Mouse (Mus musculus) hindbrain, embryonic 14.5 days (tissue): ENCODE data around the gene Prep. TPM values are rescaled to one million over a fixed set of nuclear protein-coding genes. Genes with fewer than 3 reads are reported as not detected.
A peak's percentile ranks its signal among the peaks of the same experiment; 100 is the strongest.

Experiments used
- ATAC-seq: fragments of 200-750 bp; cut with Nextera tagmentation; 2 replicates; pipeline ENCODE4 v1.8.0; 2017; ENCODE audit warnings: moderate number of reproducible peaks, mild to moderate bottlenecking, moderate TSS enrichment, moderate library complexity; ENCODE audit not compliant: low FRiP score
- DNase-seq: peaks from one replicate; pipeline ENCODE4 v3.0.0-alpha.2; 2015; ENCODE audit warnings: low spot score
- H3K27ac ChIP-seq: fragments of 300-500 bp; sonication (generic); 2 replicates; pipeline ENCODE4 v1.5.1; 2014; ENCODE audit warnings: mild to moderate bottlenecking, moderate library complexity
- H3K27me3 ChIP-seq: fragments of 300-500 bp; sonication (generic); 2 replicates; pipeline ENCODE4 v1.6.1; 2014; ENCODE audit warnings: mild to moderate bottlenecking, low read length, mixed read lengths; ENCODE audit not compliant: control insufficient read depth, insufficient read depth
- H3K36me3 ChIP-seq: fragments of 300-500 bp; sonication (generic); replicated peaks from 2 replicates; pipeline ENCODE4 v1.6.1; 2014; ENCODE audit not compliant: control insufficient read depth, insufficient read depth
- H3K4me1 ChIP-seq: fragments of 300-500 bp; sonication (generic); replicated peaks from 2 replicates; pipeline ENCODE4 v1.6.1; 2014; ENCODE audit warnings: antibody characterized with exemption, low read length, mixed read lengths; ENCODE audit not compliant: control insufficient read depth, insufficient read depth
- H3K4me2 ChIP-seq: fragments of 300-500 bp; sonication (generic); replicated peaks from 2 replicates; pipeline ENCODE4 v1.6.1; 2014; ENCODE audit warnings: mild to moderate bottlenecking, moderate library complexity
- H3K4me3 ChIP-seq: fragments of 300-500 bp; sonication (generic); replicated peaks from 2 replicates; pipeline ENCODE4 v1.5.1; 2014; ENCODE audit warnings: mild to moderate bottlenecking, low read length
- H3K9ac ChIP-seq: fragments of 300-500 bp; sonication (generic); 2 replicates; pipeline ENCODE4 v1.6.1; 2014
- H3K9me3 ChIP-seq: fragments of 300-500 bp; sonication (generic); 2 replicates; pipeline ENCODE4 v1.6.1; 2016; ENCODE audit warnings: low read length; ENCODE audit not compliant: control insufficient read depth
- WGBS: fragments of 180-500 bp; shearing (Covaris S2); extraction: QIAGEN DNeasy Blood & Tissue Kit; methylation state at CpG from one replicate; pipeline ENCODE4 v1.1.7; 2014; 5-methylcytosine and 5-hydroxymethylcytosine counted together
- polyA plus RNA-seq: library from polyadenylated mRNA; unstranded; fragments of >200 nt; fragmentation: Nextera tagmentation; extraction: Ambion mirVana; gene quantifications from 2 replicates; pipeline ENCODE4 v1.2.1, GENCODE M21; 2014

Gene Prep
- 21.7 and 24.8 TPM in 2 replicates for polyA plus RNA-seq

DNA sequence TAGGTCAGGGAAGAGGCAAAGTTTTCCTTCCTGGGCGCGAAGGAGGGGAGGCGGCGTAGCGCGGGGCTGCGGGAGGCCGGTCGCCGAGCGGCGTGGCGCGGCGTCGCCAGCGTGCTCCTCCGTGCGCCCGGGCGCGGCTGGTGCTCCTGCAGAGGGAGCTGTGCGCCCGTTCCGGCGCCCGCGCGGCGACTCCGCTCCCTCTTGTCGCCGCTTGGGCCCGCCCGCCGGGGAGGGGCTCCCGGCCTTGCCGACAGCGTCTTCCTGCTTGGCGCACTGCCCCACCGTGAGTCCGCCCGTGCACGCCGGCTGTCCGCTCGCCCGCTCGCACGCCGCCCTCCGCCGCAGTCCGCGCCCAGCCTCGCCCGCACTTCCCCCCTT, at the start of gene Prep:
TSS of gene Prep (plus strand) at position 273 of the 378 bp plus-strand sequence.
- 0% methylated on average over 40 of the region's 57 CpGs for WGBS
- peak; percentile 93 for ATAC-seq
- peak within 1 kb of the TSS; percentile 67 for H3K4me3 ChIP-seq

DNA sequence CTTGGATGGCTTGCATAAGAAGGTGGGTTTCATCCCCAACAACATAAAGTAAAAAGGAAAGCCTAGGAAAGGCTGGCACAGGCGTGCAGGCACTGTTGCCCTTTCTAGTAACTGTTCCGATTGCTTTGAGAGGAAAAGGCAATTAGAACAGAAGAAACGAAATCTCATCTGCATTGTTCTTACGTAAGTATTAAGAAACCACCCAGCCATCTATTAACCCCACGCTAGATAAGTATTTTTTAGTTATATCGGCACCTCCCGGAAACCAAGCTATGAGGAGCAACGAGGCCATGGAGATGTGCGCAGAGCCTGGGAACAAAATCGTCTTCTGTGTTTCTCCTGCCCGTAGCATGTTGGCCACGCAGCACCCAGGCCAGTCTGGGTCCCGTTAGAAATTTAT, 49.7 kb upstream of the Prep start:
- 96% methylated on average over 13 of the region's 13 CpGs for WGBS
- no peaks in the 10 kb centered on the region for H3K4me1 ChIP-seq
- H3K36me3 ChIP-seq: no peaks in the 10 kb centered on the region
- H3K9me3 ChIP-seq: no peaks in the 10 kb centered on the region
- no peak for ATAC-seq
- no peak overlapping the region for H3K4me3 ChIP-seq
- no peaks in the 10 kb centered on the region for H3K27me3 ChIP-seq
- no peak overlapping the region for H3K4me2 ChIP-seq
- H3K9ac ChIP-seq: no peak overlapping the region
- no peak overlapping the region for H3K27ac ChIP-seq
- no peak for DNase-seq

More for the DNA sequence above, at the start of gene Prep:
- Histone ChIP-seq H3K4me2 (peak within 1 kb of the TSS; percentile 59), H3K9ac (peak within 1 kb of the TSS; percentile 95), H3K9me3 (no peaks in the 10 kb centered on the region), H3K36me3 (no peaks in the 10 kb centered on the region), H3K4me1 (peaks cover 27% of the 10 kb centered on the region), H3K27me3 (no peaks in the 10 kb centered on the region), H3K27ac (peak within 1 kb of the TSS; percentile 84)
- DNase-seq: peak; percentile 86

DNA sequence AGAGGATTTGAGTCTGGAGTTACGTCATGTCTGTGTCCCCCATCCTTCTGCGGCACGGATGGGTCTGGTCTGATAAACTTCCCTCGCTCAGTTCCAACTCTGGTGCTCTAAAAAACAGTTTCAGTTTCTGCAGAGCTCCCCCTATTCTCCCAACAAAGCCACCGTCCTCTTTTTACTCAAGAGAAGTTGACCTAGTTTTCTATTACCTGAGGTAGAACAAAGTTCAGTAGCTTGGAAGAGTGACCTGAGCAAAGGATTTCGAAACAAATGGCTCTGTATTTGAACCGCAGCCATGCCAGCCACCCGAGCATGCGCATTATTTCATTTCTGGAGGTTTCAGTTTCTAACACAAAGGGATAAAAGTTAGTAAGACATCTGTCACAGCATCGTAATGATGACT, 49.2 kb upstream of the Prep start:
- no peak overlapping the region for H3K27ac ChIP-seq
- no peaks in the 10 kb centered on the region for H3K36me3 ChIP-seq
- H3K9ac ChIP-seq: no peak overlapping the region
- DNase-seq: no peak
- no peaks in the 10 kb centered on the region for H3K4me1 ChIP-seq
- H3K9me3 ChIP-seq: no peaks in the 10 kb centered on the region
- WGBS: 89% methylated on average over 10 of the region's 10 CpGs
- H3K4me2 ChIP-seq: no peak overlapping the region
- no peak overlapping the region for H3K4me3 ChIP-seq
- no peaks in the 10 kb centered on the region for H3K27me3 ChIP-seq
- no peak for ATAC-seq

DNA sequence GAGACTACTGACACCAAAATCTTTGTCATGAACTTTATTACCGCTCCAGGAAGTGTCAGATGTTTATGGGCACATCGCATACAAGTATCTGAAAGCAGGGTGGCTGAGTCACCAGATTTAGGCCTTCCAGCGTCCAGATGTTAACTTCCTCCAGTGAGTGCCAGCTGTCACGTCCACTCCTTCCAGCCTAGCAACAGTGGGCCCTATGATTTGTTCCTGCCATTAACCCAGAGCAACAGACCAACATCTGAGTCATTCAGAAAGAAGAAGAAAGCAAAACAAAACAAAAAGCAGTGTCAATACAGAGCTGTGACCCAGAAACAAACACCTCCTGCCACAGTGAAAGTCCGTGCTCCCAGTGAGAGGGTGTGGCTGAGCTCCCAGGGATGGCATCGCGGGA, 47.6 kb upstream of the Prep start:
- Histone ChIP-seq H3K4me1 (no peaks in the 10 kb centered on the region), H3K4me2 (no peak overlapping the region), H3K27me3 (no peaks in the 10 kb centered on the region), H3K9ac (no peak overlapping the region), H3K4me3 (no peak overlapping the region), H3K27ac (no peak overlapping the region), H3K9me3 (no peaks in the 10 kb centered on the region), H3K36me3 (no peaks in the 10 kb centered on the region)
- ATAC-seq (no peak), DNase-seq (no peak)
- WGBS: 33% methylated on average over 7 of the region's 7 CpGs

DNA sequence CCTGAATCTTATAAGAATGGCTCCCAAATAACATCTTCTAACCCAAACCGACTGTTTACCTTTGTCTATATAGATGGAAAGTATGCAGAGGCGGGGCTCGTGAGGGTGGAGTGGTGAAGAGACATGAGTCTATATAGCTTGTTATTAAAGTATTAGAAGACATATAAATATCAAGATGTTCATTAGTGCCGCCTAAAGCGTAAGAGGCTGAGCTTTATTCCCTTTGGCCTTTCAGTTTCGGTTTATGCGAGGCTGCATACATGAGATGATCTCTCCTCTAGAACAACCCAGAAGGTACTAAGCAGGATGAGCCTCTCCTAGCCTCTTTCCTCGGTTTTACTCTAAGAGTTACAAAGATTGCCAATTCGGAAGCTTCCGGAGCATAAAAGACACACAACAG, 47.2 kb upstream of the Prep start:
- DNase-seq (no peak), ATAC-seq (no peak)
- H3K9ac ChIP-seq: no peak overlapping the region
- H3K36me3 ChIP-seq: no peaks in the 10 kb centered on the region
- H3K9me3 ChIP-seq: no peaks in the 10 kb centered on the region
- no peak overlapping the region for H3K4me3 ChIP-seq
- H3K4me2 ChIP-seq: no peak overlapping the region
- WGBS: 82% methylated on average over 10 of the region's 10 CpGs
- no peak overlapping the region for H3K27ac ChIP-seq
- H3K4me1 ChIP-seq: no peaks in the 10 kb centered on the region
- H3K27me3 ChIP-seq: no peaks in the 10 kb centered on the region

DNA sequence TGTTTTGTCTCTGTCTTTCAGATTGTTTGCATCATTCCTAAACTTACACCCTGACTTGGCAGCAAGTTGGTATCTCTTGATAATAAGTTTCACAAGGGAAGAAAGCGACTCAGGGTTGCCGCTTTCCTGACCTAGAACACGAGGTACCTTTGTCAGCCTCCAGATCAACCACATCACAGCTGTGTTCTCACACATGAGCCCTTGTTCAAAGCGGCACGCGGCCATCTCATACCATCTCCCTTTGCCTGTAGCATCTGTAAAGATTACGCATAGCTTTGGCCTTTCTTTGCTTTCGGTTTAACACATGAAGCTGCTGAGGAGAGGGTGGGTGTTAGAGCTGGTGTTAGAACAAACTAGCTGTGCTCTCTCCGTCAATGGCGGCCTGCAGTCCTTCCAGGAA, 46.7 kb upstream of the Prep start:
- H3K4me1 ChIP-seq: 0 out of 2 replicates have a peak, but pooled peaks cover 1% of the 10 kb centered on the region
- no peaks in the 10 kb centered on the region for H3K36me3 ChIP-seq
- H3K9ac ChIP-seq: no peak overlapping the region
- DNase-seq (no peak), ATAC-seq (no peak)
- WGBS: 90% methylated on average over 10 of the region's 10 CpGs
- no peak overlapping the region for H3K4me2 ChIP-seq
- no peak overlapping the region for H3K27ac ChIP-seq
- H3K4me3 ChIP-seq: no peak overlapping the region
- no peaks in the 10 kb centered on the region for H3K27me3 ChIP-seq
- H3K9me3 ChIP-seq: no peaks in the 10 kb centered on the region

DNA sequence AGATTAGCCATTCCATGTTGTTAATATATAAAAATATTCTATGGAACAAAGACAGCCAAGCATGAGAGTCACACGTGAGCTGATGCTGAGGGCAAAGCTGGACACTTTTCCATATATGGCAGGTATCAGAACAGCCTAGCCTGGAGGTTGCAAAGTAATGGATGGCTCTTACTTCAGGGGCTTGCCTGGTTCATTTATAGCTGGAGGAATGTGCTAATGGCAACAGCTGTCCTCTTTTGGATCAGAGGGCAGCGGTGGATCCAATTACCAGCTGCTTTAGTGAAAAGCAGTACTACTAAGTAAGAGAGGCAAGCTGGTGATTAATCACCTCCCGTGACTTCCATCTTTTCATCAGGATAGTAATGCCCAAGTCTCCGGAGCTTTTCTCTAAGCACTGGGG, 41.8 kb upstream of the Prep start:
- H3K27me3 ChIP-seq: no peaks in the 10 kb centered on the region
- ATAC-seq: peak; percentile 31; the same call in 1 of the 2 replicates
- H3K9ac ChIP-seq: no peak overlapping the region
- no peak overlapping the region for H3K4me3 ChIP-seq
- H3K36me3 ChIP-seq: no peaks in the 10 kb centered on the region
- no peak for DNase-seq
- H3K4me2 ChIP-seq: no peak overlapping the region
- 0 out of 2 replicates have a peak, but pooled peaks cover 3% of the 10 kb centered on the region for H3K4me1 ChIP-seq
- no peak overlapping the region for H3K27ac ChIP-seq
- H3K9me3 ChIP-seq: no peaks in the 10 kb centered on the region
- 23% methylated on average over 4 of the region's 4 CpGs for WGBS

DNA sequence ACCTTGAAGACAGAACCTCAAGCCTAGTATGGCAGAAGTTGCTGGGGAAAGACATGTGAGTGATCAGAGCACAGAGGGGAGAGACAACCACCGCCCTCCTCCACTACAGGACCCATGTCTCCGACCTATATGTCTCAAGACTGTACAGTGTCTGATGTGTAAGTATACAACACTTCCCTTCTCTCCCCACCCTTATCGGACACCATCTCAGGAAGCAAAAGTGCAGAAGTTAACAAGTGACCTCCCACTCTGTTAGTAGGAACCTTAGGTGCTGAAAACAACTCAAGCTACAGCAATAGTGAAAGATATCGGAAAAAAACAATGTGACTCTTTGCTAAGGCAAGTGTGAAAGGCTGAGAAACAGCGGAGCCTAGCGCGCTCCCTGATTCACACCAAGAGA, 40.1 kb upstream of the Prep start:
- Histone ChIP-seq H3K36me3 (no peaks in the 10 kb centered on the region), H3K4me2 (no peak overlapping the region), H3K27me3 (no peaks in the 10 kb centered on the region), H3K4me3 (no peak overlapping the region), H3K9ac (no peak overlapping the region), H3K4me1 (0 out of 2 replicates have a peak, but pooled peaks cover 3% of the 10 kb centered on the region), H3K9me3 (no peaks in the 10 kb centered on the region), H3K27ac (no peak overlapping the region)
- ATAC-seq (no peak), DNase-seq (no peak)
- 96% methylated on average over 7 of the region's 7 CpGs for WGBS

DNA sequence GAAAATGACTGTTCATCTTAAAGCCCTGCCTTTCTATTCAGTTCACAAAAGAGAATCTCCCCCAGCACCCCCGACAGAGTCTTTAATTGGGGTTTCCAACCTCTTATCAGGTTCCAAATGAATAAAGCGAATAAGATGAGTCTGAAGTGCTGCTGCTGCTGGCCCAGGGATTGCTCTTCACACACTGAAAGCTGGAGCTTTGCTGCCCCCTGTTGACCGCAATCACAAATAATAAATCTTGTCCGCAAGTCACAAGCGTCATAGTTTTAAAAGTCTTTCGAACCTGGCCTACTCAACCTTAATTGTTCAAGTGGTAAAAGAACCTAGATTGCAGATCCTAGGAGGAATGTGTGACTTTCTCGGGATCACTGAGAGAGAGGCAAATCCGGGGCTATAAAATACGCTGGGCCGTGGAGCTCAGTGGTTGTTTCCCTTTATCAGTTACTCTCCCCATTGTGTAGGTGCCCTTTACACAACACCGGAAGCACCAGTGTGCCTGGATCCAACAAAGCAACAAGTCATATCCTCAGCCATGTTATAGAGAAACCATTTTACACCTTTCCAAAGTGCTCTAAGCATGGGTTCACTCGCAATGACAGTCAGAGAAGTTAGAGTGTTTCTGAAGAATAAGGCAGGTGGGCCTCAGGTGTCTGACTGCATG, 21.6 kb upstream of the Prep start:
- Histone ChIP-seq H3K4me1 (no peaks in the 10 kb centered on the region), H3K27ac (no peak overlapping the region), H3K27me3 (no peaks in the 10 kb centered on the region), H3K4me2 (0 out of 2 replicates have a peak overlapping the region, but pooled peaks have one; percentile 17), H3K4me3 (no peak overlapping the region), H3K36me3 (no peaks in the 10 kb centered on the region), H3K9ac (no peak overlapping the region), H3K9me3 (no peaks in the 10 kb centered on the region)
- 28% methylated on average over 12 of the region's 12 CpGs for WGBS
- ATAC-seq (peak; percentile 74; the same call in 1 of the 2 replicates), DNase-seq (peak; percentile 92)

DNA sequence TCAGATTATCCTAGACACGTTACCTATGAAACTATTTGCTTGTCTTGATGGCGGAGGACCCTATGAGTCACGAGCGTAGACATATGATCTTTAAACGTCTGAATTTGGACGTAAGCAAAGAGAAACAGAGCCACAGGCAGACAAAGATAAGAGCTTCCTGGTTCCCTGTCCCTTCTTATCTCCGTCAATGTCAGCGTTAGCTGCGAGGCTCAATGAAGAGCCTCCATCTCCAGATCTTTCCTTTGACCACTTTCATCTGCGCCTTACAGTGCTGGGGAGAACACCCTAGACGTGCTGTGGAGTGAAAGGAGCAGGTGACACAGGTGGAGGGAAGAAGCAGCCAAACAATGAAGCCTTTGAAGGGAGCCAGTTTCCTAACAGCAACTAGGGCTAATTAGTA, 18.8 kb upstream of the Prep start:
- no peak overlapping the region for H3K4me3 ChIP-seq
- H3K27ac ChIP-seq: no peak overlapping the region
- no peak overlapping the region for H3K9ac ChIP-seq
- no peaks in the 10 kb centered on the region for H3K27me3 ChIP-seq
- H3K36me3 ChIP-seq: no peaks in the 10 kb centered on the region
- 80% methylated on average over 11 of the region's 11 CpGs for WGBS
- no peaks in the 10 kb centered on the region for H3K4me1 ChIP-seq
- DNase-seq: no peak
- H3K9me3 ChIP-seq: no peaks in the 10 kb centered on the region
- no peak overlapping the region for H3K4me2 ChIP-seq
- ATAC-seq: no peak
